Mouse (Mus musculus) megakaryocyte-erythroid progenitor cell, adult 5-6 weeks (primary cell): ENCODE measurements around the gene Cntn1. TPM values are rescaled to one million over a fixed set of nuclear protein-coding genes. Genes with fewer than 3 reads are reported as not detected.

Experiments used
- ATAC-seq: replicated peaks from 2 replicates; pipeline ENCODE4 v1.8.0; 2016; ENCODE audit warnings: mild to moderate bottlenecking, inconsistent platforms; ENCODE audit not compliant: severe bottlenecking, poor library complexity, low FRiP score, low TSS enrichment
- total RNA-seq, 2 experiments: library from RNA; stranded (forward) in 1 of 2; stranded (reverse) in 1 of 2; fragments of 200-1000, 215-1000 nt in 1 of 2; fragments of >200 nt in 1 of 2; fragmentation: Nextera tagmentation in 1 of 2; gene quantifications; 2 replicates each; pipeline ENCODE4 v1.2.3; 2014 to 2017

The Cntn1 gene
- total RNA-seq, 2 experiments from 2014 or later = not detected

DNA sequence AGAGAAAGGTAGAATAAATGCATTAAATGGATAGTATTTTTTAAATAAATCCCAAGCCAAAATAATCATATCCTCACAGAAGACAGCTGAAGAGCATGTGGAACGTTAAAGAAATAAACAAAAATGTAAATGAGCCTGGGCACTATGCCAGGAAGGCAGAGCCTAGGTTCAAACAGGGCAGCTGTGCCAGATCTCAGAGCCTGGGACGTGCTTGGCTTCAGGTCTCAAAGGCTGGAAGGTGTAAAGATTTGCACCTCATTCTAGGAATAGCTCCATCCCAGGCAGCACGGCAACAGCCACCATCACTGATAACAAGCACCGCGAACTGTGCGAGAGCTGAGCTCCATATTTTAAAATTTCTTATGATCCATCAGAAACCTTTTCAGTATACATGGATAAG is 313.2 kb downstream of the Cntn1 start:
- no peak for ATAC-seq

DNA sequence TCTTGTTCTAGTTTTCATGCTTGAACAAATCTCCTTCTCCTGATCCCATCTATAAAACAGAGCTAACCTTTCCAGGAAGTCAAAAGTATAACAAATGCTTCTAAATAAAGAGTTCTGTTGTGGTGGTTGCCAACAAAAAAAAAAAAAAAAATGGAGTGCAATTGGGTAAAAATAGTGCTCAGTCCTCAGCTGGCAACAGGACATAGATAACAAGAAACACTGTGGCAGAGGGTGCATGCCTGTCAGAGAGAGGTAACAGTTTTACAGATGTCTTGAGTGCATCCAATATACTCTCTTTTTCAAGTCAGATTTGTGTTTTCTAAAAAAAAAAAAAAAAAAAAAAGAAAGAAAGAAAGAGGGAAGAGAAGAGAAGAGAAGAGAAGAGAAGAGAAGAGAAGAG is 313.6 kb downstream of the Cntn1 start:
- ATAC-seq = no peak

Other genes with a start within 250 kb of the Cntn1 start
- gene Smgc, start 212.9 kb upstream of the Cntn1 start, total RNA-seq (2014; fragmentation: Nextera tagmentation) = not detected in 2 replicates
- gene Smgc, start 212.9 kb upstream of the Cntn1 start, total RNA-seq (2017) = not detected in 2 replicates